Mouse (Mus musculus): ENCODE results near the gene Sox30.

DNA sequence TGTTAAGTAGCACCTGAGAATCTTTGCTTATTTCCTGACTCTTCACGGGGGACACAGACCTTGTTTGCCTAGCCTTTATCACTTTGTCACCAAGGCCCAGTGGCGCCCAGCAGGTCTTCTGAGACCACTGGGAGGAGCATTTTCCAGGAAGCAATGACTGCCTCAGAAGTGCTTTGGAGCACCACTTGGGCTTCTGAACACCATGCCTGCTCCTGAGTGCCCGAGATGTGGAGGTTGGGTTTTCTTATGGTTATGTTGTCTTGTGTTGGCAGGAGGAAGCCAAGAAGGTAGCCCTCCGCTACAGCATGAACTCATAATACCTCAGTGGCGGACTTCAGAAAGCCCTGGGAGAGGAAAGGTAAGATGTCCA, 80.5 kb downstream of the Sox30 start:
- no peak for TF ChIP-seq CTCF (IDR thresholded peaks at IDR 0.05; ENCODE audit: control insufficient read depth, insufficient read depth, insufficient read length)
- TF ChIP-seq FOSL1 (IDR thresholded peaks at IDR 0.05; ENCODE audit: insufficient read depth, low read length, poor library complexity, severe bottlenecking) = no peak
- TF ChIP-seq MAX (IDR thresholded peaks at IDR 0.05) = no peak
- no peak for TF ChIP-seq MYOD1 (IDR thresholded peaks at IDR 0.05; ENCODE audit: control insufficient read depth, insufficient read length, low read depth)
- no peak for TF ChIP-seq MYOG (IDR thresholded peaks at IDR 0.05; ENCODE audit: control insufficient read depth, extremely low read depth, insufficient read length)
- TF ChIP-seq USF1 (IDR thresholded peaks at IDR 0.05; ENCODE audit: low read depth) = no peak
- no peak for TF ChIP-seq CEBPB (IDR thresholded peaks at IDR 0.05; ENCODE audit: low read depth)

Measured in C2C12 (cell line).